Mouse (Mus musculus) midbrain, embryonic 16.5 days (tissue): ENCODE measurements at regions not wholly inside any gene's neighbourhood (a gene's known extent, or its start where the extent isn't known, plus 50 kb on each side); places are given as distances from the start of the nearest gene placed in this dataset.

Source experiments
- ATAC-seq: fragments of 200-750 bp; cut with Nextera tagmentation; 2 replicates; pipeline ENCODE4 v1.8.0; 2017; ENCODE audit warnings: moderate TSS enrichment
- H3K27ac ChIP-seq: fragments of 300-500 bp; sonication (generic); 2 replicates; pipeline ENCODE4 v1.5.1; 2014; ENCODE audit warnings: mild to moderate bottlenecking, low read length, mixed read lengths
- H3K27me3 ChIP-seq: fragments of 300-500 bp; sonication (generic); 2 replicates; pipeline ENCODE4 v1.6.1; 2014; ENCODE audit warnings: low read depth, low read length, mixed read lengths; ENCODE audit not compliant: control insufficient read depth, insufficient read depth
- H3K36me3 ChIP-seq: fragments of 300-500 bp; sonication (generic); 2 replicates; pipeline ENCODE4 v1.6.1; 2014; ENCODE audit warnings: mild to moderate bottlenecking, low read length, moderate library complexity, mixed read lengths; ENCODE audit not compliant: control insufficient read depth, insufficient read depth
- H3K4me1 ChIP-seq: fragments of 300-500 bp; sonication (generic); 2 replicates; pipeline ENCODE4 v1.6.1; 2014; ENCODE audit warnings: mild to moderate bottlenecking, low read length, mixed read lengths; ENCODE audit not compliant: control insufficient read depth, insufficient read depth
- H3K4me2 ChIP-seq: fragments of 300-500 bp; sonication (generic); 2 replicates; pipeline ENCODE4 v1.6.1; 2014; ENCODE audit warnings: mild to moderate bottlenecking, low read length, mixed read lengths
- H3K4me3 ChIP-seq: fragments of 300-500 bp; sonication (generic); 2 replicates; pipeline ENCODE4 v1.5.1; 2014; ENCODE audit warnings: low read depth, mild to moderate bottlenecking, low read length, moderate library complexity, mixed read lengths
- H3K9ac ChIP-seq: fragments of 300-500 bp; sonication (generic); 2 replicates; pipeline ENCODE4 v1.6.1; 2014; ENCODE audit warnings: low read depth, low read length, mixed read lengths
- H3K9me3 ChIP-seq: fragments of 300-500 bp; sonication (generic); replicated peaks from 2 replicates; pipeline ENCODE4 v1.6.1; 2014; ENCODE audit warnings: mild to moderate bottlenecking, low read length, mixed read lengths; ENCODE audit not compliant: control insufficient read depth, poor library complexity, severe bottlenecking
- WGBS: fragments of 180-500 bp; shearing (Covaris S2); extraction: QIAGEN DNeasy Blood & Tissue Kit; methylation state at CpG from one replicate; pipeline ENCODE4 v1.1.7; 2014; 5-methylcytosine and 5-hydroxymethylcytosine counted together

DNA sequence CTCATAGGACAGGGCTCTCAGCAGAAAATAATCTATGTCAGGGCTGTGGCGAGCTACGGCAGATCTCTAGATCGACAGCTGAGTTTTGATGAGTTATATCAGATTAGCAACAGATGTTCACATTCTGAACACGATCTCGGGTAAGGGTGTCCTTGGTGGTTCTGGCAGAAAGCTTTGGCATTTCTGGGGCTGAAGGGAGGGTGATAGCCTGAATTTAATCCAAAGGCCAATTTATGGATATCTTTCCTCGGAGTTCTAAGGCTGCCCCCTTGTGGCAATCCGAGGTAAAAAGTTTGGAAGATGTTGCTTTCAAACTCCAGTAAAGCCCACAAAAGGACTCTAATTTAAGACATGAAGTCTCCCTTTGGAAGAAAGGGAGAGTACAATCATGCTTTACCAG lies 101.3 kb upstream of the Luzp2 start:
- peak; percentile 42; the same call in 1 of the 2 replicates for ATAC-seq
- H3K4me2 ChIP-seq = peak overlapping the region; percentile 19; the same call in 1 of the 2 replicates

DNA sequence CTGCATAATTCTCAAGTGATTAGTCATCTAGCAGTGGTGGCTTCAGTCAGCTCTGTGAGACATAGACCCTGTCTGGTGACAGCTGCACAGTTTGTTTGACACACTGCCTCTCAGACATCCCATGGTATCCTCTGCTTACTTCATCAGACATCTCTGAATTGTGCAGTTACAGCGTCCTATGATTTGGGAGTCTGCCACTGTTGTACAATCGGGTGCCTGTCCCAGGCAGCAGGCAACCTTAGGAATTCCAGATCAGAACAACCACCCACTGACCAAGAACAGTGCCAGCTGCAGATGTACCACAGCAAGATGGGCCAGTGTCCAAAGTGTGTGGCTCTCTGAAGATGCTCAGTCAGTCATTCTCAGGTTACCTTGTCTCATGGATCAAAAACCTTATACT lies 100.4 kb upstream of the Luzp2 start:
- 91% methylated on average over 2 of the region's 2 CpGs for WGBS
- no peaks in the 10 kb centered on the region for H3K36me3 ChIP-seq

More for the DNA sequence above, 101.3 kb upstream of the Luzp2 start:
- 30% methylated on average over 7 of the region's 7 CpGs for WGBS
- Histone ChIP-seq H3K36me3 (no peaks in the 10 kb centered on the region), H3K27ac (no peak overlapping the region), H3K9ac (no peak overlapping the region), H3K4me1 (no peaks in the 10 kb centered on the region), H3K9me3 (no peaks in the 10 kb centered on the region), H3K4me3 (no peak overlapping the region), H3K27me3 (no peaks in the 10 kb centered on the region)

GRCm38 (mm10) chr7:54767341-54767740 lies 68.0 kb upstream of the Luzp2 start:
- no peaks in the 10 kb centered on the region for H3K9me3 ChIP-seq
- H3K4me1 ChIP-seq = no peaks in the 10 kb centered on the region
- H3K4me2 ChIP-seq = no peak overlapping the region
- no peaks in the 10 kb centered on the region for H3K36me3 ChIP-seq
- no peaks in the 10 kb centered on the region for H3K27me3 ChIP-seq
- ATAC-seq = no peak
- H3K9ac ChIP-seq = no peak overlapping the region
- H3K27ac ChIP-seq = no peak overlapping the region
- WGBS = 93% methylated on average over 1 of the region's 1 CpGs
- H3K4me3 ChIP-seq = no peak overlapping the region

More for the DNA sequence above, 100.4 kb upstream of the Luzp2 start:
- Histone ChIP-seq H3K9me3 (no peaks in the 10 kb centered on the region), H3K27me3 (no peaks in the 10 kb centered on the region), H3K4me3 (no peak overlapping the region), H3K4me2 (no peak overlapping the region), H3K9ac (no peak overlapping the region), H3K4me1 (no peaks in the 10 kb centered on the region), H3K27ac (no peak overlapping the region)
- ATAC-seq = no peak

- H3K4me1 ChIP-seq = no peaks in the 10 kb centered on the region
- 28% methylated on average over 3 of the region's 3 CpGs for WGBS
- no peak overlapping the region for H3K4me3 ChIP-seq
- no peak overlapping the region for H3K4me2 ChIP-seq
- H3K27ac ChIP-seq = no peak overlapping the region
- H3K27me3 ChIP-seq = no peaks in the 10 kb centered on the region
- no peak overlapping the region for H3K9ac ChIP-seq
- ATAC-seq = no peak
- H3K36me3 ChIP-seq = no peaks in the 10 kb centered on the region
- H3K9me3 ChIP-seq = no peaks in the 10 kb centered on the region
Observed at GRCm38 (mm10) chr7:54768683-54769082, 66.6 kb upstream of the Luzp2 start.

DNA sequence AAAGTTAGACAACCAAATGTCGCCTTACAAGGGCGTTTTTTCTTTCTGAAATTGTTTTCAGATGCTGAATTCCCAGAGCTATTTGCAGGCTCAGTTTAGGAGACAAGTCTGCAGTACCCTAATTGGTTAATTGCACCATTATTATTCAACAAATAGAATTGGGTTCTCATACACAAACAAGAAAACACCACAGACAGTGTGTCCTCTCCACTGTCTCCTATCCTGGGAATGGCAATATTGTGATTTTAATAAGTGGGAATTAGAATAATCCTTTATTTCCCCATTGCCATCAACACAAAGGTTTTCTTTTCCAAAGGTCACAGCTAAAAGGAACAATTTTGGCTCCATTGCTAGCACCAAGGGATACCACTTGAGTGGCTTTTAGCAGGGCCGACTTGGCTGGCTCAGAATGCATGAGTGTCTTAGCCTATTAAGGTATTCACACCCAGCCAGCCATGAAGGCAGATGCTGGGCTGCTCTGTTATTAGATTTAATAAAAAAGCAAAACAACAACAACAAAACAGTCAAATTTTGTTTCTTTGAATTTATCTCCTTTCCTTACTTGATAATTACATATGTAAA lies 53.3 kb upstream of the Luzp2 start:
- no peaks in the 10 kb centered on the region for H3K27me3 ChIP-seq
- H3K9ac ChIP-seq = no peak overlapping the region
- no peak overlapping the region for H3K27ac ChIP-seq
- no peak overlapping the region for H3K4me3 ChIP-seq
- WGBS = 30% methylated on average over 3 of the region's 3 CpGs
- no peak overlapping the region for H3K4me2 ChIP-seq
- 0 out of 2 replicates have a peak, but pooled peaks cover 3% of the 10 kb centered on the region for H3K9me3 ChIP-seq
- H3K4me1 ChIP-seq = no peaks in the 10 kb centered on the region; the same call in 1 of the 2 replicates
- no peaks in the 10 kb centered on the region for H3K36me3 ChIP-seq
- peak; percentile 94 for ATAC-seq

- H3K27ac ChIP-seq = no peak overlapping the region
- no peaks in the 10 kb centered on the region for H3K9me3 ChIP-seq
- no peaks in the 10 kb centered on the region; the same call in 1 of the 2 replicates for H3K4me1 ChIP-seq
- H3K4me2 ChIP-seq = no peak overlapping the region
- no peaks in the 10 kb centered on the region for H3K36me3 ChIP-seq
- 34% methylated on average over 3 of the region's 3 CpGs for WGBS
- no peak overlapping the region for H3K4me3 ChIP-seq
- H3K27me3 ChIP-seq = no peaks in the 10 kb centered on the region
- ATAC-seq = peak; percentile 69; the same call in 1 of the 2 replicates
- no peak overlapping the region for H3K9ac ChIP-seq
Observed at GRCm38 (mm10) chr7:54782604-54783003, 52.7 kb upstream of the Luzp2 start.

DNA sequence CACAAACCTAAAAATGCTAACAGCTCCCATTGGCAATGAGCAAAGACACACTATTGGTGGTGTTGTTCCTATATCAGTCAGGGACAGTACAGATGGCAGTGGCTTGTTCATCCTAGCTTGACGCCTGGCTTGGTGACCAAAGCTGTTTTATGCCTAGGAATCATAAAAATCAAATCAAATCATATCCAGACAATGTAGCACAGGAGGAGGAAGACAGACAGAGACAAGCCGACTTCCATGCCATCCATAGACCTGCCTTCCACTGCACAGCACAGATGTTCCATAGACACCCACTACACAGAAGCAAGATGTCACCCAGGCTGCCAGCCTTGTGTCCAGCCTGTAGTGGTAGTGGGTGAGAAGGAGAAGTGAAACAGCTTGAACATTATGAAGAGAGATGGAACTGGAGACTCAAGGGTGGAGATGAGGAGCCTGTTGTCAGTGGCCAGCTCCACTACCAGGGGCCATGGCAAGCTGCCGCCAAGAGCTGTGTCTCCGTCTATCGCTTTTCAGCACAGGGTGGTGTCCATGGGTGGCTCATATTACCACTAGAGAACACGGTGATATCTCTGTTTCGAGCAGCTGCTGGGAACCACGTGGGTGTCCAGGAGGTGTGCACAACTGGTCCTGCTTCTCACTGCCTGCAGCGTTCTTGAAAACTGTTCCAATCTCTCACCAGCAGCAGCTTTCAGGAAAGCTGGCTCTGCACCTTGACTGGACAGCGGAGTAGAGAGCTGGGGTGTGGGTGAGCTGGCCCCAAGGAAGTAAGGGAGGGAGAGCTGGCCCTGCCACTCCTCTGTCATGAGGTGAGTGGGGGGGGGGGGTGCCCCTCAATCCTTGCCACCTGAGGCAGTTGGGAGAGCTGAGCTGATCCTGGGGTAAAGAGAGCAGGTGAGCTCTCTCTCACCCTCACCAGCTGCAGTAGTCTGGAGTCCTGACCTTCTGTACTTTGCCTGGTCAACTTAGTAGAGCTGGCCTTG lies 51.5 kb upstream of the Luzp2 start:
- no peak for ATAC-seq

More for the DNA sequence above, 51.5 kb upstream of the Luzp2 start:
- Histone ChIP-seq H3K9ac (no peak overlapping the region), H3K4me2 (no peak overlapping the region), H3K9me3 (no peaks in the 10 kb centered on the region), H3K27ac (no peak overlapping the region), H3K36me3 (no peaks in the 10 kb centered on the region), H3K4me1 (no peaks in the 10 kb centered on the region; the same call in 1 of the 2 replicates), H3K27me3 (no peaks in the 10 kb centered on the region), H3K4me3 (no peak overlapping the region)
- 88% methylated on average over 10 of the region's 10 CpGs for WGBS
